9 mouse cellular contexts compared by ENCODE assay signal in the genomic region with DNA sequence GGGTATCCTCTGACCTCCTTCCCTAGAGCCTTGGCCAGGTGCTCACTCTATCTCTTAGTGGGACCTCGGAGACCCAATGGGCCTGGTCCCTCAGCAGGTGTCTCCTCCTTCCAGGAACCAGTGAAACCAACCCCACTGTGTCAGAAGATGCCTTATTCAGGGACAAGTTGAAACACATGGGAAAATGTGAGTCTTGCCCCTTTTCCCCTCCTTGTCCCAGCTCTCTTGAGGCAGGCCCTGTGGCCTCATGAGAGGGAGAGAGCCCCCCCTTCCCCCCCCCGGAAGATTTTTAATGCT. TPM values are rescaled to one million over a fixed set of nuclear protein-coding genes. Genes with fewer than 3 reads are reported as not detected.
A peak's percentile ranks its signal among the peaks of the same experiment; 100 is the strongest.
DNase-seq lines count a peak whose midpoint lies in the region; ATAC-seq and TF ChIP-seq lines count a peak whose summit lies in the region.
"Had no signal": no experiment of that assay in that cellular context is flagged by ENCODE, and none has a peak within 500 bp of the region (broad histone marks: within the 10 kb centered on the region; RNA-seq: fewer than 3 reads in every experiment).

No protein-coding gene starts in this region.

- H3K4me2 ChIP-seq in lung, postnatal 0 days (replicated peaks; ENCODE audit: low read depth, low read length) = no peak overlapping the region

- peak overlapping the region; percentile 6; the same call in 1 of the 2 replicates for H3K9ac ChIP-seq in lung, postnatal 0 days (replicated peaks; ENCODE audit: low read depth)

- TF ChIP-seq POLR2A in cerebellum, adult 2 months (IDR thresholded peaks at IDR 0.05; ENCODE audit: borderline replicate concordance, insufficient read depth, low read length) = no peak

- H3K27me3 ChIP-seq in cerebellum, adult 2 months (ENCODE audit: control insufficient read depth, insufficient read depth, low read length) = no peaks in the 10 kb centered on the region
- H3K27me3 ChIP-seq in lung, postnatal 0 days (replicated peaks; ENCODE audit: insufficient read depth, low read length) = no peaks in the 10 kb centered on the region
- peaks cover 44% of the 10 kb centered on the region for H3K27me3 ChIP-seq in midbrain, embryonic 10.5 days (ENCODE audit: low read depth, poor library complexity, severe bottlenecking)

- no peak for DNase-seq in cerebellum, adult 2 months
- no peak for DNase-seq in cerebellum, postnatal 36 days
- no peak for DNase-seq in lung, postnatal 0 days (ENCODE audit: low spot score)
- DNase-seq in lung, postnatal 4 days = no peak
- DNase-seq in midbrain, embryonic 10.5 days (ENCODE audit: low spot score) = no peak
- no peak for DNase-seq in frontal cortex, postnatal 25 days (ENCODE audit: low spot score in 2 of 2)
- DNase-seq in layer of hippocampus, adult 9-11 months = no peak

- H3K36me3 ChIP-seq in lung, postnatal 0 days (ENCODE audit: insufficient read depth, low read length) = no peaks in the 10 kb centered on the region
- peaks cover 58% of the 10 kb centered on the region for H3K36me3 ChIP-seq in midbrain, embryonic 10.5 days

- H3K9me3 ChIP-seq in lung, postnatal 0 days (ENCODE audit: low read length) = no peaks in the 10 kb centered on the region
- H3K9me3 ChIP-seq in midbrain, embryonic 10.5 days (replicated peaks) = no peaks in the 10 kb centered on the region

- 48% methylated on average over 2 of the region's 2 CpGs for WGBS in cerebellum, adult 2 months
- WGBS in lung, postnatal 0 days = 37% methylated on average over 2 of the region's 2 CpGs
- 25% methylated on average over 2 of the region's 2 CpGs for WGBS in midbrain, embryonic 10.5 days

- TF ChIP-seq EP300 in lung, postnatal 0 days (IDR thresholded peaks at IDR 0.05) = no peak

- H3K4me3 ChIP-seq in cerebellum, adult 2 months (replicated peaks; ENCODE audit: insufficient read depth, low read depth, low read length) = no peak overlapping the region
- H3K4me3 ChIP-seq in lung, postnatal 0 days (ENCODE audit: low read depth, low read length) = no peak overlapping the region
- peak overlapping the region; percentile 34 for H3K4me3 ChIP-seq in midbrain, embryonic 10.5 days
- H3K4me3 ChIP-seq: erythroblast, embryonic 14.5 days had no signal

- H3K4me1 ChIP-seq in cerebellum, adult 2 months (ENCODE audit: control insufficient read depth, insufficient read depth, low read length) = peaks cover 6% of the 10 kb centered on the region; the same call in 1 of the 2 replicates
- no peaks in the 10 kb centered on the region for H3K4me1 ChIP-seq in lung, postnatal 0 days (ENCODE audit: insufficient read depth, low read depth, low read length)
- H3K4me1 ChIP-seq in midbrain, embryonic 10.5 days = peaks cover 81% of the 10 kb centered on the region

- peak overlapping the region; percentile 71; the same call in 1 of the 2 replicates for H3K27ac ChIP-seq in cerebellum, adult 2 months (ENCODE audit: insufficient read depth, low read length)
- peak overlapping the region; percentile 28 for H3K27ac ChIP-seq in lung, postnatal 0 days (ENCODE audit: low read length)
- H3K27ac ChIP-seq in midbrain, embryonic 10.5 days (replicated peaks) = peak overlapping the region; percentile 87

- TF ChIP-seq CTCF in cerebellum, adult 2 months (IDR thresholded peaks at IDR 0.05; ENCODE audit: borderline replicate concordance, insufficient read depth, low read depth, low read length) = no peak
- no peak for TF ChIP-seq CTCF in lung, postnatal 0 days (IDR thresholded peaks at IDR 0.05)

- no peak for ATAC-seq in lung, postnatal 0 days
- no peak for ATAC-seq in inflammation-experienced regulatory T-cells, adult 6 months

RNA-seq across cellular contexts. Expression of a gene that starts 17.3 kb away (rescaled TPM):
- polyA plus RNA-seq in cerebellum, adult 2 months (2012; rRNA removed) = 90.0 and 90.4 TPM in 2 replicates
- polyA plus RNA-seq in lung, postnatal 0 days (2015; fragmentation: Nextera tagmentation; extraction: Ambion mirVana) = 46.5 TPM in 2 replicates
- 70.6 and 78.8 TPM in 2 replicates for polyA plus RNA-seq in midbrain, embryonic 10.5 days (2016; fragmentation: Nextera tagmentation; extraction: Ambion mirVana)
- 100 to 1,000 TPM in 2 of 3 experiments, 10 to 100 TPM in 1; 75.3 to 134 (median 101) TPM for polyA plus RNA-seq in inflammation-experienced regulatory T-cells, adult 6 months (2017; shearing (Covaris generic))

Comparison
In these comparisons a context has a peak if more than half of its experiments do, and no peak if none do; other contexts are left out.
1. H3K27ac ChIP-seq: peak in every context shown above with its lines; median percentile 87 in midbrain, embryonic 10.5 days; 71 in cerebellum, adult 2 months; 28 in lung, postnatal 0 days.